Mouse (Mus musculus) heart, embryonic 16.5 days (tissue): ENCODE measurements around the gene Gucy2c. TPM values are rescaled to one million over a fixed set of nuclear protein-coding genes. Genes with fewer than 3 reads are reported as not detected.

ENCODE experiments used
- ATAC-seq: fragments of 200-750 bp; cut with Nextera tagmentation; replicated peaks from 2 replicates; pipeline ENCODE4 v1.8.0; 2017; ENCODE audit warnings: moderate number of reproducible peaks; ENCODE audit not compliant: insufficient read depth, low FRiP score; ENCODE audit errors: extremely low read depth
- H3K27ac ChIP-seq: fragments of 300-500 bp; sonication (generic); 2 replicates; pipeline ENCODE4 v1.5.1; 2014; ENCODE audit warnings: mild to moderate bottlenecking, low read length, control low read depth, moderate library complexity
- H3K27me3 ChIP-seq: fragments of 300-500 bp; sonication (generic); 2 replicates; pipeline ENCODE4 v1.6.1; 2014; ENCODE audit warnings: low read length, mixed read lengths; ENCODE audit not compliant: control insufficient read depth, insufficient read depth
- H3K36me3 ChIP-seq: fragments of 300-500 bp; sonication (generic); 2 replicates; pipeline ENCODE4 v1.6.1; 2014; ENCODE audit not compliant: control insufficient read depth, insufficient read depth
- H3K4me1 ChIP-seq: fragments of 300-500 bp; sonication (generic); 2 replicates; pipeline ENCODE4 v1.6.1; 2014; ENCODE audit warnings: low read length, mixed read lengths; ENCODE audit not compliant: control insufficient read depth, insufficient read depth
- H3K4me2 ChIP-seq: fragments of 300-500 bp; sonication (generic); 2 replicates; pipeline ENCODE4 v1.6.1; 2014; ENCODE audit warnings: low read depth, mild to moderate bottlenecking, control low read depth, low read length
- H3K4me3 ChIP-seq: fragments of 300-500 bp; sonication (generic); 2 replicates; pipeline ENCODE4 v1.5.1; 2014; ENCODE audit warnings: mild to moderate bottlenecking, control low read depth, low read length
- H3K9ac ChIP-seq: fragments of 300-500 bp; sonication (generic); 2 replicates; pipeline ENCODE4 v1.6.1; 2014; ENCODE audit warnings: low read length, control low read depth
- H3K9me3 ChIP-seq: fragments of 300-500 bp; sonication (generic); replicated peaks from 2 replicates; pipeline ENCODE4 v1.6.1; 2016; ENCODE audit warnings: low read length; ENCODE audit not compliant: control insufficient read depth
- WGBS: fragments of 180-500 bp; shearing (Covaris S2); extraction: QIAGEN DNeasy Blood & Tissue Kit; methylation state at CpG from one replicate; pipeline ENCODE4 v1.1.7; 2014; 5-methylcytosine and 5-hydroxymethylcytosine counted together
- polyA plus RNA-seq: library from polyadenylated mRNA; unstranded; fragments of >200 nt; fragmentation: Nextera tagmentation; extraction: Ambion mirVana; gene quantifications from 2 replicates; pipeline ENCODE4 v1.2.1, GENCODE M21; 2015

The Gucy2c gene
- polyA plus RNA-seq, 1 experiment from 2014 or later, result 0.11 TPM

DNA sequence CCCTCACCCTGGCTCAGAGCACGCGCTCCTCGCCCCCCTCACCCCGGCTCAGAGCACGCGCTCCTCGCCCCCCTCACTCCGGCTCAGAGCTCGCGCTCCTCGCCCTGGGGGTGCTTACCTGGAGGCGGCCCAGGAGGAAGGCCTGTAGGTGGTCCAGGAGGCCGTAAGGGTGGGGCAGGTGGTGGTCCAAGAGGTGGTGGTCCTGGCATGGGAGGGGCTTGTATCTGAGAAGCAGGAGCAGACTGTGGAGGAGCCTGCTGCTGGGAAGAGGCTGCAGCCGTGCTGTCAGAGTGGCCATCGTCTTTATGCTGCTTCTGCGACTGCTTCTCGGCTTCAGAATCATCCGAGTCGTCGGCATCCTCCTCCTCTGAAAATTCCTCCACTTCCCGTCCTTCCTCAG is 35.3 kb upstream of the Gucy2c start:
- no peak overlapping the region for H3K4me2 ChIP-seq
- ATAC-seq, result no peak
- peaks cover 77% of the 10 kb centered on the region for H3K36me3 ChIP-seq
- no peak overlapping the region for H3K27ac ChIP-seq
- H3K9me3 ChIP-seq, result no peaks in the 10 kb centered on the region
- WGBS, result 91% methylated on average over 21 of the region's 21 CpGs
- H3K9ac ChIP-seq, result no peak overlapping the region
- no peak overlapping the region for H3K4me3 ChIP-seq
- H3K4me1 ChIP-seq, result peaks cover 5% of the 10 kb centered on the region
- H3K27me3 ChIP-seq, result no peaks in the 10 kb centered on the region

DNA sequence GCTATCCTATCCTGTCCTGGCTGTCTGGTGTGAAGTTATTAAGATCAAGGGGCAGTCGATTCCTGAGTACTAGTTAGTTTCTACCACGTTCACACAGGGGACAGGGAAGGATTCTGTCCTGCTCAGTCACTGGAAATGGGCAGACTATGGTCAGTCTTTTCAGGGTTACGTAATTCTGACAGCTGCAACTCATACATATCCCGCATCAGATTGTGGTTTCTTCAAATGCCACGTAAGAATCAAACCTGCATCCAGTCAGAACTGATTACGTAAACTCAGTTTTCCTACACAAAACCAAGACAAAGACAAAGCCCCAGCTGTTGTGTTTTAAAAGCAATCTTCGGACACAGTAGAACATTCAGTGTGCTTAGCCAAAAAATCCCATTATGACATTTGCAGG is 33.8 kb upstream of the Gucy2c start:
- WGBS, result 94% methylated on average over 7 of the region's 7 CpGs
- Histone ChIP-seq H3K27ac (no peak overlapping the region), H3K4me1 (no peaks in the 10 kb centered on the region), H3K9ac (no peak overlapping the region), H3K36me3 (peaks cover 64% of the 10 kb centered on the region), H3K27me3 (no peaks in the 10 kb centered on the region), H3K9me3 (no peaks in the 10 kb centered on the region), H3K4me3 (no peak overlapping the region), H3K4me2 (no peak overlapping the region)
- ATAC-seq, result no peak

DNA sequence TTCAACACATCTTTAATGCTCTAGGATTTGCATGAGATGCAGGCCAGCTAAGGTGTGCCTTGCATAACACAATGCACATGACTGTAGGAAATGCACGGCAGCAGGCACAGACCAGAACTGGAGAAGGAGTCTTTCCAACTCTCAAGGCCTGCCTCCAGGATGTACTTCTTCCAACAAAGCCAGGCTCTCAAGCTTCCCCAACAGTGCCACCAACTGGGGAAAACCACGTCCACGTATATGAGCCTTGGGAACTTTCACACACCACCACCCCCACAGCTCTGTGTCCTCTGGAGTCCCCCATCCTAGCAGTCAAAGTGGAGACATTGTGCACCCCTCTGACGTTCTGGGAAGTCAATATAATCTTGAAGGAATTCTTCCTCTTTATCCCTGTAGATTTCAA is 31.6 kb upstream of the Gucy2c start:
- Histone ChIP-seq H3K4me1 (peaks cover 12% of the 10 kb centered on the region), H3K4me3 (no peak overlapping the region), H3K27me3 (no peaks in the 10 kb centered on the region), H3K9ac (no peak overlapping the region), H3K36me3 (peaks cover 50% of the 10 kb centered on the region), H3K9me3 (no peaks in the 10 kb centered on the region), H3K4me2 (no peak overlapping the region), H3K27ac (no peak overlapping the region)
- no peak for ATAC-seq
- WGBS, result 37% methylated on average over 4 of the region's 4 CpGs

DNA sequence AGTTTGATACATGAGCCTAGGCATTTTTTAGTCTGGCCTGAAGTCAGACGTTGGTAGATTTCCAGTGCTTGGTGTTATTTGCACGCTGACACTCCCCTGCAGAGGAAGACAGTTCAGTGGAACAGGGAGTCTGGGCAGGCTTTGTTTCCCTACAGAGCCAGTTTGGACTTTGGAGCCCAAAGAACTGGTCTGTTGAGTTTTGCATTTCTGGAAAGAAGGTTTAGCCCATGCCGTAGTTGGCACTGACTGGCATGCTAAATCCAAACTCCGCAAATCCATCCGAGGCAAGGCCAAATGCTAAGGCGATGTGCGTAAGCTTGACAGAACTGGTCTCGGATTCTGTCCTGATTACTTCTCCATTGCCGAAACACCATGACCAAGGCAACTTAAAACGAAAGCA is 29.6 kb upstream of the Gucy2c start:
- peaks cover 33% of the 10 kb centered on the region for H3K36me3 ChIP-seq
- no peaks in the 10 kb centered on the region for H3K27me3 ChIP-seq
- ATAC-seq, result no peak
- 86% methylated on average over 10 of the region's 10 CpGs for WGBS
- no peak overlapping the region for H3K9ac ChIP-seq
- no peak overlapping the region for H3K27ac ChIP-seq
- no peaks in the 10 kb centered on the region for H3K9me3 ChIP-seq
- peaks cover 15% of the 10 kb centered on the region for H3K4me1 ChIP-seq
- H3K4me3 ChIP-seq, result no peak overlapping the region
- no peak overlapping the region for H3K4me2 ChIP-seq

DNA sequence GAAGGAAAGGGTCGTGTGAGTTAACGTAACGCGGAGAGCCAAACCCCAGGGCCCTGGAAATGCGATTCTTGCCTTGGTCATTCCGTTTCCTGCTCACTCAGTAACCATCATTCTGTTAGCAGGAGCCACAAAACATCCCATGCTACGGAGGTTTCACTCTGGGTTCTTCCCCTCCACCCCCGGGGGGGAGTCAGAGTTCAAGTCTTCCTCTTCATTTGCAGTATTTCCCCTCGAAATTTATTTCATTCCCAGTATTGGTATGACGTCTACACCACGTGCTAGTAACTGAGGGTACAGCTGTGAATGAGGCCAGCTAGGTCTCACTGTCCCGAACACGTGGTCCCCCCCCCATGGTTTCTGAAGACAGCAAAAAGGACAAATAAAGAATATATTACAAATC is 28.1 kb upstream of the Gucy2c start:
- no peak for ATAC-seq
- no peak overlapping the region for H3K27ac ChIP-seq
- 65% methylated on average over 13 of the region's 13 CpGs for WGBS
- 0 out of 2 replicates have a peak overlapping the region, but pooled peaks have one; percentile 88 for H3K9ac ChIP-seq
- H3K4me2 ChIP-seq, result peak overlapping the region; percentile 99
- H3K4me3 ChIP-seq, result peak overlapping the region; percentile 93
- H3K9me3 ChIP-seq, result no peaks in the 10 kb centered on the region
- H3K36me3 ChIP-seq, result peaks cover 20% of the 10 kb centered on the region
- no peaks in the 10 kb centered on the region for H3K27me3 ChIP-seq
- H3K4me1 ChIP-seq, result peaks cover 19% of the 10 kb centered on the region

DNA sequence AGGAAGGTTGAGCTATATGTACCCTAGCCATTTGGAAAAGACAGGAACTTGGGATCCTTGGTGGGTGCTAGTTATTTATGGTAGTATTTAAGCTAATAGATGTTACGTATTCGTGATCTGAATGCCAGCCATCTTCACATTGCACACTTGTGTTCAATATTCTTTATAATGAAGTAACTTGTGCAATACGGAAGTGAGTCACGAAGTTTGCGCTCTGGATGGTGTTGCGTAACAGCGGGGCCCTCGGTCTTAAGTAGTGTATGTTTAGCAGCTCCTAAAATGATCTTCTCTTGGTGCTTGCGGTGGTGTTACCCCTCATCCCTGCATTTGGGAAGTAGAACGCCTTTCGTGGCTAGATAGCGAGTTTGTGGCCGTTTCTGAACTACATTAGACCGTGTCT is 27.5 kb upstream of the Gucy2c start:
- Histone ChIP-seq H3K9ac (peak overlapping the region; percentile 88), H3K27ac (peak overlapping the region; percentile 29; the same call in 1 of the 2 replicates), H3K4me1 (peaks cover 19% of the 10 kb centered on the region), H3K36me3 (peaks cover 14% of the 10 kb centered on the region), H3K4me3 (peak overlapping the region; percentile 93), H3K9me3 (no peaks in the 10 kb centered on the region), H3K4me2 (peak overlapping the region; percentile 99), H3K27me3 (no peaks in the 10 kb centered on the region)
- no peak for ATAC-seq
- WGBS, result 22% methylated on average over 14 of the region's 14 CpGs

DNA sequence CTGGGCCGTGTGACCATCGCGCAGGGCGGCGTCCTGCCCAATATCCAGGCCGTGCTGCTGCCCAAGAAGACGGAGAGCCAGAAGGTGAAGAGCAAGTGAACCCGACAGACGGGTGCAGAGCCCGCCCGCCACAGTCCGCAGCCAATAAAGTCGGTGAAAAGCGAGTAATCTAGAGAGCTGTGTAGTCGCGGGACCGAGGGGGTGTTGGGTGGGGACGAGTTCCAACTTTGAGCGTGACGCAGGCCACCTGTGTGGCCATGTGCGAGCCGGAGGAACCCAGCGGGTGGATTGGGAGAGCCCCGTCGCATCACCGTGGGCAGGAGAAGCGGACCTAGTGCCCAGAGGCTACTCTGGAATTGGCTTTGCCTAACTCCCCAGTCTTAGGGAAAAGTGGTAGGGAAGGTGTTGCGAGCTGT is 27.1 kb upstream of the Gucy2c start:
- WGBS, result under 1% methylated on average over 28 of the region's 28 CpGs
- Histone ChIP-seq H3K9ac (peak overlapping the region; percentile 88), H3K27me3 (no peaks in the 10 kb centered on the region), H3K36me3 (peaks cover 10% of the 10 kb centered on the region), H3K4me2 (peak overlapping the region; percentile 99), H3K27ac (peak overlapping the region; percentile 29), H3K9me3 (no peaks in the 10 kb centered on the region), H3K4me1 (peaks cover 19% of the 10 kb centered on the region), H3K4me3 (peak overlapping the region; percentile 93)
- ATAC-seq, result peak; percentile 5; the same call in 1 of the 2 replicates

DNA sequence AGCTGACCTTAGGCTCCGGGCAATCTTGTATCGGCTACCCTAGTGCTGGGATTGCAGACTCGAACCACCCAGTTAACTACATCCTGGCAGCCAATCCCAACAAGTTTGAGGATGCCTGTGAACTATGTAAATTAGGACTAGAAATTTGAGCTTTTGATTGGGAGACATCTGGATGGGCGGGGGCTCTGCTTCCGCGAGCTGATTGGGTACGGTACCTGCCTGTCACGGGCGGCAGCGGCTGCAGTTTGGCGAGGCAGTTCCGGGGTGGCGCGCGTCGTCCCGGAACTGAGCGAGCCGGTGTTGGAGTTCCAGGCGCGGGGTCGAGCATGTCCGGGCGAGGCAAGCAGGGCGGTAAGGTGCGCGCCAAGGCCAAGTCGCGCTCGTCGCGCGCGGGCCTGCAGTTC is 26.5 kb upstream of the Gucy2c start, which contains the start of gene H2afj:
TSS of gene H2afj (plus strand) at position 231 of the 404 bp plus-strand sequence.
- WGBS, result under 1% methylated on average over 34 of the region's 34 CpGs
- peak within 1 kb of the TSS; percentile 88 for H3K9ac ChIP-seq
- H3K9me3 ChIP-seq, result no peaks in the 10 kb centered on the region
- peak within 1 kb of the TSS; percentile 66 for H3K27ac ChIP-seq
- ATAC-seq, result peak; percentile 86
- H3K4me2 ChIP-seq, result peak within 1 kb of the TSS; percentile 99
- H3K4me3 ChIP-seq, result peak within 1 kb of the TSS; percentile 93
- H3K36me3 ChIP-seq, result peaks cover 9% of the 10 kb centered on the region
- H3K4me1 ChIP-seq, result peaks cover 21% of the 10 kb centered on the region
- H3K27me3 ChIP-seq, result no peaks in the 10 kb centered on the region

DNA sequence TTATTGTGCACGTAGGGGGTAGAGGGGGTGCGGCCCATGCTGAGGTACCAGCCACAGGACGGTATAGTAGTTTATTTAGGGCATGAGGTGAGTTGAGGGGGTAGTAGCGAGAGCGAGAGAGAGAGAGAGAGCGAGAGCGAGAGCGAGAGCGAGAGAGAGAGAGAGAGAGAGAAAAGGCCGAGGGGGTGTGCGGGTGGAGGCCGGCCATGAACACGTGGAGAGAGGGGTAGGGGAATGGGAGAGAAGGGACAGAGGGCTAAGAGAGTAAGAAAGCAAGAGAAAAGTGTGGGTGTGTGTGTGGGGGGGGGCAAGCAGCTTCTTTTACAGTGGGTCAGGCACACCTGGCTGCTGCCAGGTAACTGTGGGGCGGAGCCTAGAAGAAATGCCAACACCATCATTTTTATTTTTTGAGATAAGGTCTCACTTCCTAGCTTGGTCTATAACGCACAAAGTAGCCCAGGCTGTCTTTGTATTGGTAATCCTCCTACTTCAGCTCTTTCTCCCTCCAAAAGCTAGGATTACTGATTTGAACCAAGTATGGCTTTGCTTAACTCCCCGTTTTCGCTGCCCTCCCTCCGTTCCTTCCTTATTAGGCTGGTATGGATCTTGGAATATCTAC is 25.9 kb upstream of the Gucy2c start:
- H3K27me3 ChIP-seq, result no peaks in the 10 kb centered on the region
- WGBS, result 27% methylated on average over 18 of the region's 18 CpGs

More for the DNA sequence above, 25.9 kb upstream of the Gucy2c start:
- H3K4me2 ChIP-seq, result peak overlapping the region; percentile 65
- H3K9me3 ChIP-seq, result no peaks in the 10 kb centered on the region
- H3K27ac ChIP-seq, result peak overlapping the region; percentile 66
- H3K9ac ChIP-seq, result peak overlapping the region; percentile 35
- peaks cover 25% of the 10 kb centered on the region for H3K4me1 ChIP-seq
- peak overlapping the region; percentile 93 for H3K4me3 ChIP-seq
- peaks cover 7% of the 10 kb centered on the region for H3K36me3 ChIP-seq
- ATAC-seq, result no peak
